Mouse (Mus musculus) T-helper 17 cell (primary cell): ENCODE measurements around the gene Hsp90b1.
"Not testable (repeated sequence)": the region's sequence is repeated elsewhere in the genome, so short reads cannot be mapped to it uniquely, and the experiment has no call there.

Experiments used
- in situ Hi-C, 2 experiments: fragments of 300-600 bp; cut with MboI, MseI; formaldehyde crosslinking; loops; 1 replicate in 1 of 2; 2 replicates in 1 of 2; pipeline ENCODE4 v1.15.1; 2025; ENCODE audit warnings: high pct_unique_total_duplicates in 2 of 2

The Hsp90b1 gene

GRCm38 (mm10) chr10:86705318-86705921 lies at the start of gene Hsp90b1, which contains the start of gene Ttc41:
TSS of gene Hsp90b1 (minus strand) at chr10:86705509.
TSS of gene Ttc41 (plus strand) at chr10:86705811.
- in situ Hi-C loops, result no loop called here

- in situ Hi-C loops, result no loop called here
These were observed 39.0 kb upstream of the Hsp90b1 start for GRCm38 (mm10) chr10:86744306-86744705.

- in situ Hi-C loops, result no loop called here
These were observed 37.6 kb upstream of the Hsp90b1 start for GRCm38 (mm10) chr10:86742918-86743317.

- in situ Hi-C loops, result loop anchor here in 1 of 2 experiments (10.0 kb wide), 1 partner anchor 260 kb away; no protein-coding TSS in a partner anchor
These were observed 29.7 kb upstream of the Hsp90b1 start for GRCm38 (mm10) chr10:86735036-86735435.

- in situ Hi-C loops, result loop anchor here (5.0 to 10.0 kb wide), 2 partner anchors 94 to 257 kb away; no protein-coding TSS in a partner anchor
These were observed 26.2 kb upstream of the Hsp90b1 start for GRCm38 (mm10) chr10:86731500-86731863.

GRCm38 (mm10) chr10:86730823-86731499 lies 25.7 kb upstream of the Hsp90b1 start:
- in situ Hi-C loops, result loop anchor here (5.0 to 10.0 kb wide), 2 partner anchors 94 to 256 kb away; no protein-coding TSS in a partner anchor

GRCm38 (mm10) chr10:86728176-86728575 lies 22.9 kb upstream of the Hsp90b1 start:
- in situ Hi-C loops, result loop anchor here in 1 of 2 experiments (5.0 kb wide), 1 partner anchor 44 kb away; no protein-coding TSS in a partner anchor

GRCm38 (mm10) chr10:86727548-86727980 lies 22.3 kb upstream of the Hsp90b1 start:
- in situ Hi-C loops, result loop anchor here in 1 of 2 experiments (5.0 kb wide), 1 partner anchor 45 kb away; no protein-coding TSS in a partner anchor

GRCm38 (mm10) chr10:86712156-86712555 lies 6.8 kb upstream of the Hsp90b1 start:
- in situ Hi-C loops, result no loop called here

- in situ Hi-C loops, result no loop called here
These were observed 1.8 kb upstream of the Hsp90b1 start for GRCm38 (mm10) chr10:86707134-86707533.

- in situ Hi-C loops, result no loop called here
These were observed 828 bp upstream of the Hsp90b1 start for GRCm38 (mm10) chr10:86705922-86706752.

- in situ Hi-C loops, result loop anchor here in 1 of 2 experiments (5.0 kb wide), 1 partner anchor 73 kb away; the partner anchor contains the start of gene Nt5dc3
These were observed 619 bp downstream of the Hsp90b1 start for GRCm38 (mm10) chr10:86704589-86705191.

- in situ Hi-C loops, result loop anchor here in 1 of 2 experiments (5.0 kb wide), 1 partner anchor 73 kb away; the partner anchor contains the start of gene Nt5dc3
These were observed 1.2 kb downstream of the Hsp90b1 start for GRCm38 (mm10) chr10:86704141-86704540.

- in situ Hi-C loops, result loop anchor here in 1 of 2 experiments (5.0 kb wide), 1 partner anchor 74 kb away; the partner anchor contains the start of gene Nt5dc3
These were observed 1.9 kb downstream of the Hsp90b1 start for GRCm38 (mm10) chr10:86703375-86703774.

GRCm38 (mm10) chr10:86702312-86702920 lies 2.9 kb downstream of the Hsp90b1 start:
- in situ Hi-C loops, result loop anchor here in 1 of 2 experiments (5.0 kb wide), 1 partner anchor 75 kb away; the partner anchor contains the start of gene Nt5dc3

- in situ Hi-C loops, result loop anchor here in 1 of 2 experiments (5.0 kb wide), 1 partner anchor 76 kb away; the partner anchor contains the start of gene Nt5dc3
These were observed 4.3 kb downstream of the Hsp90b1 start for GRCm38 (mm10) chr10:86700973-86701372.

- in situ Hi-C loops, result loop anchor here in 1 of 2 experiments (5.0 kb wide), 1 partner anchor 77 kb away; the partner anchor contains the start of gene Nt5dc3
These were observed 5.1 kb downstream of the Hsp90b1 start for GRCm38 (mm10) chr10:86700251-86700650.

- in situ Hi-C loops, result not testable (repeated sequence)
These were observed 19.3 kb downstream of the Hsp90b1 start for GRCm38 (mm10) chr10:86686017-86686360.

- in situ Hi-C loops, result not testable (repeated sequence)
These were observed 19.9 kb downstream of the Hsp90b1 start for GRCm38 (mm10) chr10:86685179-86686016.
